Mouse (Mus musculus) midbrain, embryonic 10.5 days (tissue): ENCODE data around the gene Thsd7a. TPM values are rescaled to one million over a fixed set of nuclear protein-coding genes. Genes with fewer than 3 reads are reported as not detected.

Experiments used
- DNase-seq: peaks from one replicate; pipeline ENCODE4 v3.0.0-alpha.2; 2017; ENCODE audit warnings: low spot score
- H3K27ac ChIP-seq: fragments of 300-500 bp; sonication (generic); replicated peaks from 2 replicates; pipeline ENCODE4 v1.5.1; 2016; ENCODE audit warnings: mild to moderate bottlenecking
- H3K27me3 ChIP-seq: fragments of 300-500 bp; sonication (generic); 2 replicates; pipeline ENCODE4 v1.6.1; 2016; ENCODE audit warnings: low read depth, mild to moderate bottlenecking; ENCODE audit not compliant: poor library complexity, severe bottlenecking
- H3K36me3 ChIP-seq: fragments of 300-500 bp; sonication (generic); 2 replicates; pipeline ENCODE4 v1.6.1; 2016; ENCODE audit warnings: mild to moderate bottlenecking, moderate library complexity
- H3K4me1 ChIP-seq: fragments of 300-500 bp; sonication (generic); 2 replicates; pipeline ENCODE4 v1.6.1; 2016
- H3K4me3 ChIP-seq: fragments of 300-500 bp; sonication (generic); 2 replicates; pipeline ENCODE4 v1.5.1; 2016; ENCODE audit warnings: mild to moderate bottlenecking, moderate library complexity
- H3K9me3 ChIP-seq: fragments of 300-500 bp; sonication (generic); replicated peaks from 2 replicates; pipeline ENCODE4 v1.6.1; 2016; ENCODE audit warnings: mild to moderate bottlenecking
- WGBS: fragments of 180-500 bp; shearing (Covaris S2); methylation state at CpG from one replicate; pipeline ENCODE4 v1.1.7; 2016; 5-methylcytosine and 5-hydroxymethylcytosine counted together
- polyA plus RNA-seq: library from polyadenylated mRNA; unstranded; fragments of >200 nt; fragmentation: Nextera tagmentation; extraction: Ambion mirVana; gene quantifications from 2 replicates; pipeline ENCODE4 v1.2.1, GENCODE M21; 2016

Gene Thsd7a
- polyA plus RNA-seq, 1 experiment from 2014 or later, result 10.7 TPM

DNA sequence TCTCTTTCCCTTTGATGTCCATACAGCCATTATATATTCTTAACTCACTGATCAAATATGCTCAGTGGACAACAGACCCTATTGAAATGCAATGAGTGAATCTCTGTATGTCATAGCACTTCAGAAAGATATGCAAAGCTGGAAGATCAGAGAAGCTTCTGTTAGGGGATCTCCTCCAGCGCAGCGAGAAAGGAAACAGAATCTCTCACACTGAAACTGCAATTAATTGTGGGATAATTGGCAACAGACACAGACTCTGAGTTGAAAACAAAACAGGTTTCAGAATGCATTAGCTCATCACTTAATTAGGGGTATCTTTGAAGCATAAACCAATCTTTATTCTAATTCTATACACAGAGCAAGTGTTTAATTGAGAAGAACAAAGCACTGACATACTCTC is 146.3 kb downstream of the Thsd7a start:
- Histone ChIP-seq H3K4me1 (peaks cover 4% of the 10 kb centered on the region; the same call in 1 of the 2 replicates), H3K4me3 (no peak overlapping the region), H3K27ac (no peak overlapping the region), H3K36me3 (no peaks in the 10 kb centered on the region), H3K9me3 (no peaks in the 10 kb centered on the region), H3K27me3 (no peaks in the 10 kb centered on the region)
- WGBS, result 71% methylated on average over 2 of the region's 2 CpGs
- DNase-seq, result no peak

DNA sequence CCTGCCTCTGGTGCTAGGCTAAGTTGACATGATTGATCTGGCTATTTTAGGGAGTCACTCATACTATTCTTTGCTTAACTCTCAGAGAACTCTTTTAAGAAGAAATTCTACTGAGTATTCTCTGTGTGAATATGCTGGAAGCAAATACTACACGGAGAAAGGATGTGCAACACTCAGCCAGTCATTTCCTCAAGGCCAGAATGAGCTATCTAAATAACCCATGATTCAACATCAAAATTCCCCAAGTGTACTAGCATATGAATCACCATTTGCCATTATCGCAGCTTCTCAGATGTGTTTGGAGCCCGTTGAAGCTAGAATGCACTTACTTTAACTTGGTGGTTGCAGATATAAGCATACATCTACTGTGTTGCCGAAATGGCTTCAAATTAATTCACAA is 147.0 kb downstream of the Thsd7a start:
- Histone ChIP-seq H3K4me1 (peaks cover 4% of the 10 kb centered on the region; the same call in 1 of the 2 replicates), H3K27me3 (no peaks in the 10 kb centered on the region), H3K36me3 (no peaks in the 10 kb centered on the region), H3K9me3 (no peaks in the 10 kb centered on the region), H3K4me3 (no peak overlapping the region), H3K27ac (no peak overlapping the region)
- DNase-seq, result no peak
- WGBS, result 89% methylated on average over 4 of the region's 4 CpGs

DNA sequence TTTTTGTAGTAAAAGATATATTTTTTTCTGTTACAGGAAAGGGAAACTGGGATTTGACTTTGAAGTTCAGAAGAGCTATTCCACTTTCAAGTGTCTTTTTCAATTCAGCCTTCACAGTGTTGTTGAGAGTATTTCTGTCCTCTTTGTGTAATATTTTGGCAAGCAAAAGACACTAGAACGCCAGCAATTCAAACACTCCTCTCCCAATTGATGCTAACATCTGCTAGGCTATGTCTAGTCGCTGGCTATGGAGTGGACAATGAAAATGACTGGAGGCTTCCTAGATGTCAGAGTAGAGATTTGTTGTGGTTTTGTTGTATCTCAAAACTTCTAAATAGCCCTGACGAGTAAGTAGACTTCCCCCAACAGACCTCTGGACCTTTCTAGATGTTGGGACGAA is 164.8 kb downstream of the Thsd7a start:
- Histone ChIP-seq H3K36me3 (no peaks in the 10 kb centered on the region), H3K4me1 (0 out of 2 replicates have a peak, but pooled peaks cover 4% of the 10 kb centered on the region), H3K27me3 (no peaks in the 10 kb centered on the region), H3K9me3 (no peaks in the 10 kb centered on the region), H3K27ac (no peak overlapping the region), H3K4me3 (no peak overlapping the region)
- DNase-seq, result no peak
- 80% methylated on average over 4 of the region's 4 CpGs for WGBS

DNA sequence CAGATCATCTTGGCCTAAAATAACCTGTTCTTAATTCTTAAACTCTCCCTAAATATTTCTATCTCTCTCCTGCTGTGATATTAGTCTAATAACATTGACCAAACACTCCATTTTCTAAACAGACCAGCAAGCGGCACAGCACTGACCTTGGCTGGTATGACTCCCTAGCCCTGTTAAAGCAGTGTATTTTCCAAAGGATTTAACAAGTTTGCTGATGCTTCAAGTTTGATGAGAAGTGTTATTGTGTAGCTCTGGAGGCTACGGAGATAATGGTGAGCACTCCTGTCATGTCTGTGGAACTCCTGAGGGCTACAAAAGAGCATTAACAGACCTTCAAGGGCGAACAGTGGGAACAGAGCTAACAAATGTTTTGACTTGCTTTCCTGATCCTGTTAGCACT is 168.1 kb downstream of the Thsd7a start:
- WGBS, result 50% methylated on average over 3 of the region's 3 CpGs
- Histone ChIP-seq H3K4me1 (0 out of 2 replicates have a peak, but pooled peaks cover 9% of the 10 kb centered on the region), H3K9me3 (no peaks in the 10 kb centered on the region), H3K36me3 (no peaks in the 10 kb centered on the region), H3K27me3 (no peaks in the 10 kb centered on the region), H3K4me3 (no peak overlapping the region), H3K27ac (no peak overlapping the region)
- no peak for DNase-seq

DNA sequence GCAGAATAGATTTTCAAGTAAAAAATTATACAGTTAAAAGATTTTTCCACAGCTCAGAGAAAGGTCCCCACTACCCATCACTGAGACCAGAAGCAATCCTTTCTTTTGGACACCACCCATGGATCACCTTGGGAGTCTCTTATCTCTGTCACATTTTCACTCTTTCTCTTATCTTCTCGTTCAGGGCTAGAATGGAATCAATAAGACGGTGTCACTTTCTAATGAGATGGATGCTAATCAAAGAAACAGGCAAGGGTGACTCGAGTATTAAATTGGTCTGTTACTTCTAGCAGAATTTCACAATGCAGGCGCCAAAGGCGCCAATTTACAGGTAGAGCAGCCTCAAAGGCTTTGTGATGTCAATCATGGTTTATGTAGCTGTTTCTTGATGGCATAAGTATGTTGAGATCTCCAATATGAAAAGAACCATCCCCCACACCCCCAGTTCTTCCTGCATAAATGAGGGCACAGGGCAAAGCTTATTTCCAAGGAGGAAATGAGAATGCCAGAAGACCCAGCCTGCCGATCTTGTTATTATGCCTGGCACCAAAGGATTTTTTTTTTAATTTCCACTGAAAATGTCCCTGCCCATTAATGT is 173.5 kb downstream of the Thsd7a start:
- 0 out of 2 replicates have a peak, but pooled peaks cover 6% of the 10 kb centered on the region for H3K4me1 ChIP-seq
- DNase-seq, result no peak
- WGBS, result 84% methylated on average over 6 of the region's 6 CpGs
- no peak overlapping the region for H3K4me3 ChIP-seq
- H3K36me3 ChIP-seq, result no peaks in the 10 kb centered on the region
- no peaks in the 10 kb centered on the region for H3K27me3 ChIP-seq
- H3K9me3 ChIP-seq, result no peaks in the 10 kb centered on the region
- no peak overlapping the region for H3K27ac ChIP-seq

DNA sequence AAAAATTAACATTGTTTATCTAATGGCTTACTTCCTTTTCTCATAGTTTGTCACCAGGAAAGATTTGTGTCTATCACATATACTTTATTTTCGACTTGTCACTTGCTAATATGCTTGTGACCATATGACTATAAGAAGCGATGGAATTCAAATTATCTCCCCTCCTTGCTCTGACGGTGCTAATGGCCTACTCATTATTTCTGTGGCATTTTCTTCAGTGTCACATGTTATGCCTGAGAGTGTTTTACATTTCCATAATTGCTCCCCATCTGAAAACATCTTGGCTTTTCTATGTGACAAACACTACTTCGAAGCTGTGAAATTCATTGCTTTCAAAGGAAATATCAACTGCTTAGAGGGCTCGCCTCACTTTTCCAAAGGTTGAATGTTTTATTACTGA is 177.0 kb downstream of the Thsd7a start:
- Histone ChIP-seq H3K27me3 (no peaks in the 10 kb centered on the region), H3K27ac (no peak overlapping the region), H3K9me3 (no peaks in the 10 kb centered on the region), H3K36me3 (no peaks in the 10 kb centered on the region), H3K4me3 (no peak overlapping the region), H3K4me1 (0 out of 2 replicates have a peak, but pooled peaks cover 6% of the 10 kb centered on the region)
- WGBS, result 90% methylated on average over 5 of the region's 5 CpGs
- no peak for DNase-seq

DNA sequence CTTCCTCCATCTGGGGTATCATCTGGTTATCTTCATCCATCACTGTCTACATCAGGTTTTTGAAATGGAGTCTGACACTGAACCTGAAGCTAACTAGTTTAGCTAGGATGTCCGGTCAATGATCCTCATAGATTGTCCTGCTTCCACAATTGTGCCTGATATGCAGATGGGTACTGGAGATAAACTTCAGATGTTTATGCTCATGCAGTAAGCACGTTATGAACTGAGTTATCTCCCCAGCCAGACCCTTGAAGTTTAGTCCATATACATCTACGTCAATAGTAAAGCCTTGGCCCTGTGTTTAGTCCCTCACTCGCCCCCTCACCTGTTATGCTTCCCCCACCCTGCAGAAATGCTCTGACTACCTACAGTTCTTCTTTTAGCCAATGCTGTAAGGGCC is 184.1 kb downstream of the Thsd7a start:
- H3K9me3 ChIP-seq, result no peaks in the 10 kb centered on the region
- DNase-seq, result no peak
- WGBS, result 93% methylated on average over 4 of the region's 4 CpGs
- H3K27ac ChIP-seq, result no peak overlapping the region
- no peaks in the 10 kb centered on the region for H3K36me3 ChIP-seq
- H3K4me1 ChIP-seq, result no peaks in the 10 kb centered on the region
- no peak overlapping the region for H3K4me3 ChIP-seq
- no peaks in the 10 kb centered on the region for H3K27me3 ChIP-seq

DNA sequence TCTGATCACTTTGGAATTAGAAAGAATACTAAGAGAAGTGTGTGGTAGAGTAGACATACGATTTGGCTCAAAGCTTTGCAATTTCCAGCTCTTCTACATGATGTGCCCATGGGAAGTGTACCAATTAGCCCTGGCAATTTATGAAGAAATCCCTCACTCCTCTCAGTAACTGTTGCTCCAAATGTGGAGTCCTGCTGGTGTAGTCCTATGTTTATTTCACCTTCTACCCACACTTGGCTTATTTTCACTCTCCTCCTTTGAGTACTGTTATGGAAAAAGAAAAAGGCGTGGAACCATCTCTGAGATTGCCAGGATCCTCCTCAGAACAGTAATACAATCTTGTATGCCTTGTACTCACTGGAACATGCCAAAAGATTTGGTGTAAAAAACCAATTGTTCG is 186.9 kb downstream of the Thsd7a start:
- WGBS, result 91% methylated on average over 3 of the region's 3 CpGs
- Histone ChIP-seq H3K4me1 (no peaks in the 10 kb centered on the region), H3K27ac (no peak overlapping the region), H3K4me3 (no peak overlapping the region), H3K36me3 (no peaks in the 10 kb centered on the region), H3K27me3 (no peaks in the 10 kb centered on the region), H3K9me3 (no peaks in the 10 kb centered on the region)
- no peak for DNase-seq

DNA sequence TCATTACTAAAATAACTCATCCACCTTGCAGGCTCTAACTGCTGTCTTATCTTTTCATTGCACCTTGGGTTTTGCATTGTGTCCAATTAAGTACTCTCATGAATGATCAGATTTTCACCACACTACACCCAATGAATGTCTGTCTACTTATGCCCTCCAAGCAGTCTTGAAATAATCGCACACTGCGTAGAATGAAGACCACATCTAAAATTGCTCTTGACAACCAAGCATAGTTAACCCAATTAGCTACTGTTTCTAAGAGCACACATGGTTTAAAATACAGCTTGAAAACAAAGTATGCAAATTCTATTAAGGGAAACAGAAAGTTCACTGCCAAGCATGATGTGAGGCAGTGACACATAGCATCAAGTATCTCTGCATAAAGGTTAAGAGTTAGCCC is 188.7 kb downstream of the Thsd7a start:
- no peak overlapping the region for H3K4me3 ChIP-seq
- DNase-seq, result no peak
- H3K27me3 ChIP-seq, result no peaks in the 10 kb centered on the region
- peaks cover 1% of the 10 kb centered on the region; the same call in 1 of the 2 replicates for H3K36me3 ChIP-seq
- H3K27ac ChIP-seq, result no peak overlapping the region
- no peaks in the 10 kb centered on the region for H3K4me1 ChIP-seq
- WGBS, result 90% methylated on average over 2 of the region's 2 CpGs
- no peaks in the 10 kb centered on the region for H3K9me3 ChIP-seq

DNA sequence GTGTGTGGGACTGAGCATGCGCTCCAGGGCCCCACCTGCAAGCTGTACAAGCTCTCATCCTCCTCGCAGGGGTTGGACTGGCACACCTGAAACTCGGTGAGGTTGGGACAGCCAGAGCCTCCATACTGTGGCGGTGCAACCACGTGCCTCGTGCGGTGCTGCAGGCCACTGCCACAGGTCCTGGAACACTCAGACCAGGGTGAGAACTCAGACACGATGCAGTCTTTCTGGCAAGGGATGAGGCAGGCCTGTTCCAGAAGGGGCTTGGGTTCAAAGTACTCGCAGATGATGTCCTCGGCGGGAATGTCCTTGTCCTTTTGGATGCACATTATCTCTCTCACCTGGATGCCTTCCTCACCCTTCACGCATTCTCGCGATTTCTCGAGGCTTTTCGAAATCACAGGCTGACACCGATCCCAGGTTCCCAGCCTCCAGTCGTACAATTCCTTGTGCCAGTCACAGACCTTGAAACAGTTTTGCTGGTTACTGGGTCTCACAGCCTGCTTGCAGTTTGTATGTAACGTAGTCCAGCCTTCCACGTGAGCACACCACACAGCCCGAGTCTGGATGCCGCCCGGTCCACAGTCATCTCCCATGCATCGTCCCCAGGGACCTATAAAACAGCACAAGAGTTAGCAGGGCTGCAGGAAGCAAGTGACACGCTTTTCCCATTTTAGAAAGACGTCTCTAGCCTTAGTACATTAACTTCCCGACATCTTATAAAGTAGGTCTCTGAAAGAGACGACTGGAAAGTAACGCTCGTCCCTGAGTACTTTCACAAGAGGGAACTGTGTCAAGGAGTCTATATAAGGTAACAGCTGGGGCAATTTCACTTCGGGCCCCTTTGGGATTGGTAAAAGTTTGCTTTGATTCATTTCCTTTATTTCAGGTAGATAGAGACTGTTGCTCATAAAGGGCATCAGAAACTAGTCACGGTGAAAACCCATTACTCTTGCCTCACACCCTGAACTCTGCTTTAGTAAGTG is 193.8 kb downstream of the Thsd7a start:
- no peak for DNase-seq
- Histone ChIP-seq H3K27me3 (no peaks in the 10 kb centered on the region), H3K4me1 (peaks cover 7% of the 10 kb centered on the region), H3K4me3 (no peak overlapping the region), H3K36me3 (peaks cover 14% of the 10 kb centered on the region), H3K9me3 (no peaks in the 10 kb centered on the region), H3K27ac (no peak overlapping the region)
- 93% methylated on average over 32 of the region's 32 CpGs for WGBS

DNA sequence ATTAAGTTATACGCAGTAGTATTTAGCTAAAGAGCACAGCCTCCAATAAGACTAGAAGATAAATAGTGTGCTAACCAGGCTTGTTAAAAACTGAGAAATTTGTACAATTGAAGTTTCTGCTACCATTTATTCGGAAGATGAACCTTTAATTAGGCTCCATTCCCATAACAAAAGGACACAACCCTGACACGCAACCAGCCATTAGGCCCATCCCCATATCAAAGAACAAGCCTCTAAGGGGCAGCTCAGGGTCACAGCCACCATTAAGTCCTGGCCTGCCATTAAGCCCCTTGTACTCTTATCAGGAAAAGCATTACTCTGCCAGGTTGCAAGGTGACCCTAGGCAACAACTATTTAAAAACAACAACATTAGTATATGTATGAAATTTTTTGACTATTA is 198.0 kb downstream of the Thsd7a start:
- 68% methylated on average over 3 of the region's 3 CpGs for WGBS

DNA sequence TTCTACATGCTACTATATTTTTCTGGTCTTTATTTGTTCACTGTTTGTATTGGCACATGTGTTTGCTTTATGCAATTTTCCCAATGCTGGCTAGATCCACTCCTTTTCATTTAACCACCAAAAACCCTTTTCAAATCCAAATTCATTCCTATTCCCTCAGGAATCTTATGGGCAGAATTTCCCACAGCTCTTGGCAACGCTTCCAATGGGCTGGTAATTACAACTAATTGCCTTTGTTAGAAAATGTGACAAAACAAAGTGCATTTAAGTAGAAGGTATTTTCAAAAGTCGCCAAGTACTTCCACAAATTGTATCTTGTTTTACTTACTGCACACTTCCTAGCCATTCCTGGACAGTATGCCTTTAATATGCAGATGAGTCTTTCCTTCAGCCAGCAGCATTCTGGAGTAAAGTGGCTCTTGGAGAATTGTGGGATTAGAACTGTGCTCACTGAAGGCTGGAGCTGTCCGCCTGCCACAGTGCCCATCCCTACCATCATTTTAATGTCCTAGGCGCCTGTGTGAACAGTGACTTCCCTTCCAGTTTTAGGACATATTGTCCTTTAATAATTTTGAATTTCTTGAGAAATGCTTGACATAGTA is 199.1 kb downstream of the Thsd7a start:
- peaks cover 11% of the 10 kb centered on the region for H3K4me1 ChIP-seq
- WGBS, result 57% methylated on average over 4 of the region's 4 CpGs
- DNase-seq, result no peak
- H3K9me3 ChIP-seq, result no peaks in the 10 kb centered on the region
- no peak overlapping the region for H3K4me3 ChIP-seq
- peaks cover 9% of the 10 kb centered on the region for H3K36me3 ChIP-seq
- no peaks in the 10 kb centered on the region for H3K27me3 ChIP-seq
- no peak overlapping the region for H3K27ac ChIP-seq

More for the DNA sequence above, 198.0 kb downstream of the Thsd7a start:
- no peaks in the 10 kb centered on the region for H3K9me3 ChIP-seq
- H3K36me3 ChIP-seq, result peaks cover 14% of the 10 kb centered on the region
- no peaks in the 10 kb centered on the region for H3K27me3 ChIP-seq
- DNase-seq, result no peak
- peaks cover 11% of the 10 kb centered on the region for H3K4me1 ChIP-seq
- H3K27ac ChIP-seq, result no peak overlapping the region
- no peak overlapping the region for H3K4me3 ChIP-seq

DNA sequence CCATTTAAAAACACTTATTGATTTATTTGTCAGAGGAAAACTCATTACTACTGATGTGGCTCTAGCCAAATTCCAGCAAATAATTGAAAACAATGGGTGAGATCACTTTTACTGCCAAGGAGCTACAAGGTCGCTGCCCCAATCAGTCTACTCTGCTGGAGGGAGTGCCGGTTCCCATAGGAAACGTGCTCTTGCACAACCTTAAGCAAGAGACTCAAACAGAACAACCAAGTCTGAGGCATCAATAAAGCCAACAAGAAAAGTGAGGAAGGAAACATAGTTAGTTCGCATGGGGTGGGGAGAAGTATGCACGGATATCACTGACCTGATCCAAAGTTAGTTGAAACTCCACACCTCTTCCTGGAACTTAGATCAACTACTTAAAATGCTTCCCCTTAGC is 205.1 kb downstream of the Thsd7a start:
- Histone ChIP-seq H3K4me3 (no peak overlapping the region), H3K36me3 (no peaks in the 10 kb centered on the region), H3K27ac (no peak overlapping the region), H3K9me3 (no peaks in the 10 kb centered on the region), H3K27me3 (no peaks in the 10 kb centered on the region), H3K4me1 (peaks cover 9% of the 10 kb centered on the region)
- WGBS, result 50% methylated on average over 5 of the region's 5 CpGs
- no peak for DNase-seq
